Mouse (Mus musculus) myocyte (in vitro differentiated cells): ENCODE results near the gene Edaradd. TPM values are rescaled to one million over a fixed set of nuclear protein-coding genes. Genes with fewer than 3 reads are reported as not detected.

Source experiments
- H3K27me3 ChIP-seq: one replicate; pipeline ENCODE4 v1.6.1; 2011; ENCODE audit not compliant: control insufficient read depth, insufficient read depth, insufficient read length
- H3K36me3 ChIP-seq: one replicate; pipeline ENCODE4 v1.6.1; 2011; ENCODE audit not compliant: control insufficient read depth, insufficient read depth
- H3K4me2 ChIP-seq: one replicate; pipeline ENCODE4 v1.6.1; 2011; ENCODE audit warnings: low read depth, control low read depth
- H3K4me3 ChIP-seq: one replicate; pipeline ENCODE4 v1.5.1; 2011; ENCODE audit warnings: mild to moderate bottlenecking, control low read depth, moderate library complexity
- H3K79me2 ChIP-seq: one replicate; pipeline ENCODE4 v1.6.1; 2011; ENCODE audit not compliant: control insufficient read depth, insufficient read depth
- H3ac ChIP-seq: one replicate; pipeline ENCODE4 v1.6.1; 2011; ENCODE audit not compliant: control insufficient read depth, insufficient read length
- CEBPB ChIP-seq: IDR thresholded peaks from 2 replicates; pipeline ENCODE4 v1.6.1; 2011; ENCODE audit warnings: mild to moderate bottlenecking, moderate library complexity; ENCODE audit not compliant: poor library complexity, insufficient read depth, severe bottlenecking
- E2F4 ChIP-seq: IDR thresholded peaks from one replicate; pipeline ENCODE4 v1.6.1; 2011; ENCODE audit warnings: mild to moderate bottlenecking, control low read depth, moderate library complexity; ENCODE audit not compliant: insufficient read depth
- MAX ChIP-seq: IDR thresholded peaks from one replicate; pipeline ENCODE4 v1.6.1; 2011; ENCODE audit warnings: low read depth, mild to moderate bottlenecking, control low read depth
- MYOD1 ChIP-seq, 3 experiments: IDR thresholded peaks; one replicate each; pipeline ENCODE4 v1.6.1; 2011; ENCODE audit warnings: control low read depth in 2 of 3, low read depth in 2 of 3, mild to moderate bottlenecking in 2 of 3, moderate library complexity in 1 of 3; ENCODE audit not compliant: insufficient read length in 2 of 3, control insufficient read depth in 1 of 3
- MYOG ChIP-seq, 3 experiments: IDR thresholded peaks; one replicate each; pipeline ENCODE4 v1.6.1; 2011; ENCODE audit warnings: control low read depth in 2 of 3, low read depth in 2 of 3, mild to moderate bottlenecking in 2 of 3; ENCODE audit not compliant: insufficient read length in 2 of 3, control insufficient read depth in 1 of 3, insufficient read depth in 1 of 3
- POLR2A ChIP-seq: IDR thresholded peaks from one replicate; pipeline ENCODE4 v1.6.1; 2011; ENCODE audit warnings: low read depth, mild to moderate bottlenecking, control low read depth, moderate library complexity; ENCODE audit not compliant: insufficient read length
- POLR2AphosphoS2 ChIP-seq: IDR thresholded peaks from one replicate; pipeline ENCODE4 v1.6.1; 2011; ENCODE audit warnings: low read depth, control low read depth; ENCODE audit not compliant: insufficient read length
- REST ChIP-seq: IDR thresholded peaks from one replicate; pipeline ENCODE4 v1.6.1; 2011; ENCODE audit warnings: mild to moderate bottlenecking, control low read depth, moderate library complexity; ENCODE audit not compliant: insufficient read depth, insufficient read length
- SRF ChIP-seq: IDR thresholded peaks from one replicate; pipeline ENCODE4 v1.6.1; 2011; ENCODE audit warnings: low read depth; ENCODE audit not compliant: control insufficient read depth, insufficient read length
- TCF12 ChIP-seq: IDR thresholded peaks from one replicate; pipeline ENCODE4 v1.6.1; 2011; ENCODE audit warnings: mild to moderate bottlenecking, control low read depth; ENCODE audit not compliant: poor library complexity, insufficient read depth, severe bottlenecking
- TCF3 ChIP-seq: IDR thresholded peaks from one replicate; pipeline ENCODE4 v1.6.1; 2011; ENCODE audit warnings: low read depth, control low read depth; ENCODE audit not compliant: insufficient read length
- USF1 ChIP-seq: IDR thresholded peaks from one replicate; pipeline ENCODE4 v1.6.1; 2011; ENCODE audit warnings: low read depth, mild to moderate bottlenecking, control low read depth, moderate library complexity
- polyA plus RNA-seq: library from polyadenylated mRNA; unstranded; fragments of >200 nt; fragmentation: generic; extraction: Trizol; gene quantifications from one replicate; pipeline ENCODE4 v1.2.1, GENCODE M21; 2012; ENCODE audit warnings: missing spikeins

Gene Edaradd
- polyA plus RNA-seq, 1 experiment, result not detected

GRCm38 (mm10) chr13:12543880-12544568 lies 23.8 kb upstream of the Edaradd start:
- Histone ChIP-seq H3ac (no peak overlapping the region), H3K4me3 (no peak overlapping the region), H3K36me3 (no peaks in the 10 kb centered on the region), H3K79me2 (no peaks in the 10 kb centered on the region), H3K4me2 (no peak overlapping the region), H3K27me3 (no peaks in the 10 kb centered on the region)
- no peak for TF ChIP-seq MYOD1 (IDR thresholded peaks at IDR 0.05; ENCODE audit: control insufficient read depth in 1 of 3, insufficient read length in 2 of 3, low read depth in 2 of 3)
- no peak for TF ChIP-seq CEBPB
- no peak for TF ChIP-seq REST
- TF ChIP-seq MYOG (IDR thresholded peaks at IDR 0.05; ENCODE audit: control insufficient read depth in 1 of 3, insufficient read depth in 1 of 3, insufficient read length in 2 of 3, low read depth in 2 of 3), result no peak
- TF ChIP-seq USF1, result no peak
- TF ChIP-seq TCF12, result no peak
- TF ChIP-seq POLR2AphosphoS2, result no peak
- no peak for TF ChIP-seq TCF3
- no peak for TF ChIP-seq MAX
- no peak for TF ChIP-seq SRF
- no peak for TF ChIP-seq E2F4
- no peak for TF ChIP-seq POLR2A

- TF ChIP-seq MYOG (IDR thresholded peaks at IDR 0.05; ENCODE audit: control insufficient read depth in 1 of 3, insufficient read depth in 1 of 3, insufficient read length in 2 of 3, low read depth in 2 of 3) (no peak), TCF12 (no peak), SRF (no peak), REST (no peak), POLR2A (no peak), TCF3 (no peak), CEBPB (no peak), USF1 (no peak), MAX (no peak)
- Histone ChIP-seq H3K79me2 (no peaks in the 10 kb centered on the region), H3K36me3 (no peaks in the 10 kb centered on the region), H3ac (no peak overlapping the region), H3K4me3 (no peak overlapping the region), H3K27me3 (no peaks in the 10 kb centered on the region), H3K4me2 (no peak overlapping the region)
Measured at GRCm38 (mm10) chr13:12543246-12543645, 23.0 kb upstream of the Edaradd start.

GRCm38 (mm10) chr13:12542006-12542981 lies 22.1 kb upstream of the Edaradd start:
- TF ChIP-seq POLR2A (no peak), MYOG (IDR thresholded peaks at IDR 0.05; ENCODE audit: control insufficient read depth in 1 of 3, insufficient read depth in 1 of 3, insufficient read length in 2 of 3, low read depth in 2 of 3) (no peak), E2F4 (no peak)
- Histone ChIP-seq H3K27me3 (no peaks in the 10 kb centered on the region), H3K4me2 (peak overlapping the region; percentile 55), H3ac (no peak overlapping the region), H3K36me3 (no peaks in the 10 kb centered on the region), H3K4me3 (no peak overlapping the region), H3K79me2 (no peaks in the 10 kb centered on the region)

DNA sequence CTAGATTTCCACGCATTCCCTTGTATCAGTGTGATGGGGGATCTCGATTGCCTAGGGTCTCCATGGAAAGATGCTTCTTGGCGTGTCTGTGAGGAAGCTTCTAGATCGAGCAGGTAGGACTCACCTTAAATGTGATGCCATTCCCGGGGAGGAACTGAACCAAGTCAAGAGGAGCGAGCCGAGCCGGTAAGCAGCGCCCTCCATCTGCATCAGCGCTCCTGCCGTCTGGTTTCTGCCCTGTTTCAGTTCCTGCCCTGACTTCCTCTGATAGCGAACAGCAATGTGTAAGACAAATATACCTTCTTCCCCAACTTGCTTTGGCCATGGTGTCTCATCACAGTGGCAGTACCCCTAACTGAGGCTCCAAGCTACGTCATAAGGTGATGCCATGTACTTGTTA lies 19.9 kb upstream of the Edaradd start:
- TF ChIP-seq CEBPB (no peak), TCF12 (no peak), MAX (no peak), POLR2AphosphoS2 (no peak), SRF (no peak), MYOG (IDR thresholded peaks at IDR 0.05; ENCODE audit: control insufficient read depth in 1 of 3, insufficient read depth in 1 of 3, insufficient read length in 2 of 3, low read depth in 2 of 3) (no peak), E2F4 (no peak), REST (no peak), TCF3 (no peak), USF1 (no peak), MYOD1 (IDR thresholded peaks at IDR 0.05; ENCODE audit: control insufficient read depth in 1 of 3, insufficient read length in 2 of 3, low read depth in 2 of 3) (no peak), POLR2A (no peak)
- Histone ChIP-seq H3K79me2 (no peaks in the 10 kb centered on the region), H3K4me3 (no peak overlapping the region), H3ac (no peak overlapping the region), H3K36me3 (no peaks in the 10 kb centered on the region), H3K27me3 (no peaks in the 10 kb centered on the region), H3K4me2 (no peak overlapping the region)

DNA sequence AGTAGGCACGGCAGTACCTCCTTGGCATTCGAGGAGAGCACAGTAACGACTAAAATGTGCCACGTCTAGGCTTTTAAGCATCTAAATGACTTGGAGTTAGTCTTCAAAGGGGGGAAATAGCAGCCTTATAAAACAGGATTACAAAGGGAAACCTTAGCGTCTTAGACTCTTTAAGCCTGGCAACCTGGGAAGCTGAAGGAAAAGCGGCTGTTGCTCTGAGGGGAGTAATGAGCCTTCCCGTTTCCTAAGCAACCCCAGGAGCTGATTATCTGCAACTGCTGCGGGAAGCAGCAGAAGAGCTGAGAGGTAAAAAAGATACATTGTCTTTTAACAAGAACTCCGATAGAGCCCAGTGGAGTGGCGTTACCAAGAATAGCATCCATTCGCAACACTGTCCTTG lies 19.5 kb upstream of the Edaradd start:
- TF ChIP-seq POLR2AphosphoS2 (no peak), TCF12 (no peak), MAX (no peak), CEBPB (no peak), POLR2A (no peak), SRF (no peak), MYOG (IDR thresholded peaks at IDR 0.05; ENCODE audit: control insufficient read depth in 1 of 3, insufficient read depth in 1 of 3, insufficient read length in 2 of 3, low read depth in 2 of 3) (no peak), TCF3 (no peak), REST (no peak), USF1 (no peak), MYOD1 (IDR thresholded peaks at IDR 0.05; ENCODE audit: control insufficient read depth in 1 of 3, insufficient read length in 2 of 3, low read depth in 2 of 3) (no peak), E2F4 (no peak)
- Histone ChIP-seq H3K4me2 (no peak overlapping the region), H3K36me3 (no peaks in the 10 kb centered on the region), H3K4me3 (no peak overlapping the region), H3K79me2 (no peaks in the 10 kb centered on the region), H3K27me3 (no peaks in the 10 kb centered on the region), H3ac (no peak overlapping the region)
